Mouse (Mus musculus) heart, postnatal 0 days (tissue): ENCODE results near the gene Vps16.

Experiments used
- CTCF ChIP-seq: IDR thresholded peaks from 2 replicates; pipeline ENCODE4 v1.5.1; 2016; ENCODE audit warnings: antibody characterized with exemption, control low read depth, low read depth
- EP300 ChIP-seq: IDR thresholded peaks from 2 replicates; pipeline ENCODE4 v1.6.1; 2016; ENCODE audit warnings: antibody characterized with exemption, low read depth

- TF ChIP-seq CTCF: no peak
- no peak for TF ChIP-seq EP300
These were observed 58.0 kb downstream of the Vps16 start for GRCm38 (mm10) chr2:130482177-130482576.
